ENCODE assay signal across 22 mouse cellular contexts in the genomic region with DNA sequence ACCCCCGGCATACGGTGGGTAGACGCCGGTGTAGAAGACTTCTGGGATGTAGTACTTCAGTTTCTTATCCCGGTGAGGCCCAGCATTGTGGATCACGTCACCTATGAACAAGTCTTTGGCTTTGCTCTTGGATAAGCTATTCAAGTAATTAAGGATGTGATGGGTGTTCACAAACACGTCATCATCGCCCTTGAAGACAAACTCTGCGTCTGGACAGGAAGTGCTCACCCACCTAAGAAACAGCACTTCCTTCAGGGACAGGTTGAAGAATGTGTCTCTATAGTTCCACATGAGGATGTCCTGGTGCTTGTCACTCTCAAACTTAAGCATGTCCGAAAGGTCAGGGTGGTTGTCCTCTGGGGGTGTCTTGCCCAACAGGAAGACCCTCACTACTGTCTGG.
"Had no signal": no experiment of that assay in that cellular context is flagged by ENCODE, and none has a peak within 500 bp of the region (broad histone marks: within the 10 kb centered on the region; RNA-seq: fewer than 3 reads in every experiment).

No protein-coding gene starts in this region.

- H3K9me3 ChIP-seq: limb, embryonic 12.5 days; limb, embryonic 15.5 days; midbrain, embryonic 13.5 days; neural tube, embryonic 13.5 days; stomach, embryonic 15.5 days had no signal

- H3K27me3 ChIP-seq: limb, embryonic 12.5 days; limb, embryonic 15.5 days; midbrain, embryonic 13.5 days; neural tube, embryonic 13.5 days; stomach, embryonic 15.5 days had no signal

- H3K4me2 ChIP-seq: limb, embryonic 12.5 days; limb, embryonic 15.5 days; liver, embryonic 11.5 days; lung, embryonic 14.5 days; midbrain, embryonic 13.5 days; neural tube, embryonic 13.5 days; stomach, embryonic 15.5 days had no signal

- ATAC-seq: liver, postnatal 0 days; lung, postnatal 0 days; midbrain, embryonic 13.5 days; midbrain, embryonic 16.5 days had no signal

- H3K9ac ChIP-seq: limb, embryonic 12.5 days; limb, embryonic 15.5 days; liver, embryonic 14.5 days; liver, postnatal 0 days; lung, embryonic 14.5 days; midbrain, embryonic 13.5 days; neural tube, embryonic 13.5 days; stomach, embryonic 15.5 days had no signal

- DNase-seq: kidney, adult 18-20 months; layer of hippocampus, postnatal 36 days; liver, postnatal 0 days; lung, embryonic 14.5 days; retina, postnatal 1 day; right cerebral cortex, postnatal 25 days; spleen, adult 18-20 months; thymus, adult 18-20 months; thymus, postnatal 36 days had no signal

- H3K4me3 ChIP-seq: layer of hippocampus, adult 2 months; left cerebral cortex, adult 2 months; limb, embryonic 12.5 days; limb, embryonic 15.5 days; midbrain, embryonic 13.5 days; myocyte; neural tube, embryonic 13.5 days; stomach, embryonic 15.5 days had no signal

- H3K4me1 ChIP-seq: limb, embryonic 12.5 days; limb, embryonic 15.5 days; midbrain, embryonic 13.5 days; neural tube, embryonic 13.5 days had no signal

- H3K27ac ChIP-seq: kidney, postnatal 0 days; layer of hippocampus, adult 2 months; left cerebral cortex, adult 2 months; limb, embryonic 12.5 days; limb, embryonic 15.5 days; liver, embryonic 14.5 days; midbrain, embryonic 13.5 days; neural tube, embryonic 13.5 days; stomach, embryonic 15.5 days had no signal

- H3K36me3 ChIP-seq: limb, embryonic 12.5 days; midbrain, embryonic 13.5 days; neural tube, embryonic 13.5 days had no signal
